Mouse (Mus musculus) megakaryocyte, adult 5-6 weeks (primary cell): ENCODE measurements around the gene Gm3854. TPM values are rescaled to one million over a fixed set of nuclear protein-coding genes. Genes with fewer than 3 reads are reported as not detected.
"Not testable (repeated sequence)": the region's sequence is repeated elsewhere in the genome, so short reads cannot be mapped to it uniquely, and the experiment has no call there.

Experiments used
- ATAC-seq: 2 replicates; pipeline ENCODE4 v1.8.0; 2016; ENCODE audit warnings: mild to moderate bottlenecking, inconsistent platforms; ENCODE audit not compliant: poor library complexity, severe bottlenecking
- total RNA-seq, 2 experiments: library from RNA; stranded (forward) in 1 of 2; stranded (reverse) in 1 of 2; fragments of 153-499, 151-499 nt in 1 of 2; fragments of 221-1000, 200-1000 nt in 1 of 2; gene quantifications; 2 replicates each; pipeline versions ENCODE4 v1.2.3 to v1.2.4; 2015 to 2017

The Gm3854 gene
- total RNA-seq (2015) (0.13 and 0.21 TPM in 2 replicates), total RNA-seq (2017) (not detected in 2 replicates)

- ATAC-seq: peak; percentile 71
Observed at GRCm38 (mm10) chr7:6343501-6344071, at the start of gene Gm3854. Gene Gm3854, plus strand, starts transcription at chr7:6343759.

- not testable (repeated sequence) for ATAC-seq
Observed at GRCm38 (mm10) chr7:6300796-6301195, 42.8 kb upstream of the Gm3854 start.

- ATAC-seq: peak; percentile 37; the same call in 1 of the 2 replicates
Observed at GRCm38 (mm10) chr7:6330458-6331232, 12.9 kb upstream of the Gm3854 start.

- peak; percentile 97 for ATAC-seq
Observed at GRCm38 (mm10) chr7:6331233-6331956, 12.2 kb upstream of the Gm3854 start, which contains the start of gene Zfp583. Gene Zfp583, minus strand, starts transcription at chr7:6331285.

- no peak for ATAC-seq
Observed at GRCm38 (mm10) chr7:6339865-6340264, 3.7 kb upstream of the Gm3854 start.

GRCm38 (mm10) chr7:6344124-6344523 lies 565 bp downstream of the Gm3854 start:
- no peak for ATAC-seq

GRCm38 (mm10) chr7:6358121-6358520 lies 14.6 kb downstream of the Gm3854 start:
- ATAC-seq: no peak

- ATAC-seq: no peak
Observed at GRCm38 (mm10) chr7:6358937-6359590, 15.5 kb downstream of the Gm3854 start.

GRCm38 (mm10) chr7:6360477-6361060 lies 17.0 kb downstream of the Gm3854 start:
- no peak for ATAC-seq

- ATAC-seq: no peak
Observed at GRCm38 (mm10) chr7:6361756-6362155, 18.2 kb downstream of the Gm3854 start.

- ATAC-seq: peak; percentile 77
Observed at GRCm38 (mm10) chr7:6362268-6363046, 18.9 kb downstream of the Gm3854 start.

- peak; percentile 68 for ATAC-seq
Observed at GRCm38 (mm10) chr7:6363047-6363488, 19.5 kb downstream of the Gm3854 start, which contains the start of gene Zfp78. Gene Zfp78, plus strand, starts transcription at chr7:6363280.

GRCm38 (mm10) chr7:6364761-6365160 lies 21.2 kb downstream of the Gm3854 start:
- no peak for ATAC-seq

GRCm38 (mm10) chr7:6367185-6367584 lies 23.6 kb downstream of the Gm3854 start:
- no peak for ATAC-seq

GRCm38 (mm10) chr7:6368146-6368545 lies 24.6 kb downstream of the Gm3854 start:
- not testable (repeated sequence) for ATAC-seq

GRCm38 (mm10) chr7:6369460-6369859 lies 25.9 kb downstream of the Gm3854 start:
- ATAC-seq: no peak

GRCm38 (mm10) chr7:6372993-6373392 lies 29.4 kb downstream of the Gm3854 start:
- ATAC-seq: no peak

- no peak for ATAC-seq
Observed at GRCm38 (mm10) chr7:6378441-6378840, 34.9 kb downstream of the Gm3854 start.

- ATAC-seq: no peak
Observed at GRCm38 (mm10) chr7:6381431-6381830, 37.9 kb downstream of the Gm3854 start.

- ATAC-seq: peak; percentile 98
Observed at GRCm38 (mm10) chr7:6383044-6383455, 39.5 kb downstream of the Gm3854 start, which contains the start of gene Zfp28. Gene Zfp28, plus strand, starts transcription at chr7:6383295.
